Mouse (Mus musculus) inflammation-experienced regulatory T-cells, adult 6 months (primary cell): ENCODE results near the gene Akap12. TPM values are rescaled to one million over a fixed set of nuclear protein-coding genes. Genes with fewer than 3 reads are reported as not detected.

Experiments
- ATAC-seq: one replicate; pipeline ENCODE4 v1.8.0; 2017
- polyA plus RNA-seq, 3 experiments: library from polyadenylated mRNA; unstranded; fragments of 100-300 nt; shearing (Covaris generic); gene quantifications; one replicate each; pipeline ENCODE4 v1.2.1; 2017

Gene Akap12
- polyA plus RNA-seq, 3 experiments from 2014 or later, result 7.4 to 7.8 (median 7.6) TPM

- no peak for ATAC-seq
Measured at GRCm38 (mm10) chr10:4405511-4405910, 139.3 kb downstream of the Akap12 start.

GRCm38 (mm10) chr10:4407191-4407590 is 141.0 kb downstream of the Akap12 start:
- ATAC-seq, result no peak

Other genes starting within 250 kb of the Akap12 start
- 10 to 100 TPM in 2 of 3 experiments, 1 to 10 TPM in 1; 9.1 to 11.5 (median 11.1) TPM for gene Zbtb2, start 121.7 kb downstream of the Akap12 start, polyA plus RNA-seq
- 10 to 100 TPM; 40.1 to 45.0 (median 42.4) TPM for gene Rmnd1, start 166.0 kb downstream of the Akap12 start, polyA plus RNA-seq
- gene Armt1, start 166.1 kb downstream of the Akap12 start, polyA plus RNA-seq, result 10 to 100 TPM; 34.1 to 38.4 (median 35.8) TPM
- not detected for gene Ccdc170, start 216.1 kb downstream of the Akap12 start, polyA plus RNA-seq